Mouse (Mus musculus): ENCODE results near the gene Mt1.
A peak's percentile ranks its signal among the peaks of the same experiment; 100 is the strongest.

Mt1 gene

GRCm38 (mm10) chr8:94173848-94174403 lies 5.0 kb upstream of the Mt1 start:
- DNase-seq: no peak

GRCm38 (mm10) chr8:94174619-94175213 lies 4.2 kb upstream of the Mt1 start:
- DNase-seq: no peak

- DNase-seq: no peak
These were observed 1.0 kb upstream of the Mt1 start for GRCm38 (mm10) chr8:94177716-94178390.

- DNase-seq: no peak
These were observed 1.1 kb downstream of the Mt1 start for GRCm38 (mm10) chr8:94179713-94180560.

GRCm38 (mm10) chr8:94180561-94180908 lies 1.7 kb downstream of the Mt1 start:
- DNase-seq: no peak

GRCm38 (mm10) chr8:94182055-94182929 lies 3.4 kb downstream of the Mt1 start:
- no peak for DNase-seq

GRCm38 (mm10) chr8:94183117-94183516 lies 4.2 kb downstream of the Mt1 start:
- DNase-seq: no peak

- DNase-seq: no peak
These were observed 5.5 kb downstream of the Mt1 start for GRCm38 (mm10) chr8:94184357-94184843.

- no peak for DNase-seq
These were observed 6.9 kb downstream of the Mt1 start for GRCm38 (mm10) chr8:94185791-94186190.

- DNase-seq: peak; percentile 79
These were observed 7.7 kb downstream of the Mt1 start for GRCm38 (mm10) chr8:94186542-94186941.

- no peak for DNase-seq
These were observed 8.6 kb downstream of the Mt1 start for GRCm38 (mm10) chr8:94187290-94188002.

GRCm38 (mm10) chr8:94189275-94190031 lies 10.6 kb downstream of the Mt1 start:
- no peak for DNase-seq

GRCm38 (mm10) chr8:94191101-94191691 lies 12.3 kb downstream of the Mt1 start:
- no peak for DNase-seq

- DNase-seq: no peak
These were observed 14.0 kb downstream of the Mt1 start for GRCm38 (mm10) chr8:94192926-94193325.

- no peak for DNase-seq
These were observed 15.8 kb downstream of the Mt1 start for GRCm38 (mm10) chr8:94194591-94195223.

- DNase-seq: peak; percentile 75
These were observed 20.5 kb downstream of the Mt1 start for GRCm38 (mm10) chr8:94199202-94199869.

GRCm38 (mm10) chr8:94204043-94204442 lies 25.2 kb downstream of the Mt1 start:
- no peak for DNase-seq

GRCm38 (mm10) chr8:94205736-94206135 lies 26.9 kb downstream of the Mt1 start:
- peak; percentile 79 for DNase-seq

GRCm38 (mm10) chr8:94206256-94206655 lies 27.4 kb downstream of the Mt1 start:
- no peak for DNase-seq
